Mouse (Mus musculus) CH12.LX (cell line): ENCODE data around the gene Cnksr3.

Experiments
- CTCF ChIP-seq, 2 experiments: IDR thresholded peaks in 1 of 2; conservative IDR thresholded peaks in 1 of 2; 2 replicates each; pipeline ENCODE4 v1.5.1; 2011 to 2012; ENCODE audit warnings: low read depth in 2 of 2, low read length in 2 of 2, improper control_type of control experiment in 1 of 2, inconsistent platforms in 1 of 2, mild to moderate bottlenecking in 1 of 2, moderate library complexity in 1 of 2
- MEF2A ChIP-seq: IDR thresholded peaks from 2 replicates; pipeline ENCODE4 v1.6.1; 2014; ENCODE audit warnings: low read depth, mild to moderate bottlenecking, inconsistent platforms, low read length, improper control_type of control experiment, borderline replicate concordance
- SIN3A ChIP-seq: IDR thresholded peaks from 2 replicates; pipeline ENCODE4 v1.6.1; 2012; ENCODE audit warnings: low read length, improper control_type of control experiment, inconsistent platforms
- ZC3H11A ChIP-seq: IDR thresholded peaks from 2 replicates; pipeline ENCODE4 v1.6.1; 2012; ENCODE audit warnings: low read depth, mild to moderate bottlenecking, inconsistent platforms, low read length, improper control_type of control experiment

DNA sequence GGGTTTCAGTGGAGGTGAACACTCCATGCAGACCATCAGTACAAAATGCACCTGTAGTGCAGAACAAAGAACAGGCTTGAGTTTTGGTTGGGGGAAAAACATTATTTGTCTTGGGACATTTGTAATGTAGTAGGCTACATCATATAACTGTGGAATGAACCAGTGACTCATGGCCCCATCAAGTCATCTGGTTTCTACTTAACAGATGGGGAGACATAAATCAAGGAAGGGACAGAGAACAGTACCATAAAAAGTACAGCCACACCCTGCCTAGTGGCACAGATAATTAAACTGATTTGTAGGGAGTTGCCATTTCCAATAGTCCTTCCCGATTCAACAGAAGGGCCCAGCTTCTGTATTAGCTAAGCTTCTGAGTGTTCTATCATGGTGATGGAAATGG is 98.9 kb downstream of the Cnksr3 start:
- TF ChIP-seq ZC3H11A: no peak
- TF ChIP-seq MEF2A: no peak
- no peak for TF ChIP-seq CTCF (conservative IDR thresholded peaks at IDR 0.05 in 1 of 2, IDR thresholded peaks at IDR 0.05 in 1 of 2; ENCODE audit: low read depth in 2 of 2, low read length in 2 of 2)
- TF ChIP-seq SIN3A: no peak
